Mouse (Mus musculus): ENCODE data around the gene Prss46. TPM values are rescaled to one million over a fixed set of nuclear protein-coding genes. Genes with fewer than 3 reads are reported as not detected.
A peak's percentile ranks its signal among the peaks of the same experiment; 100 is the strongest.

Prss46 gene
- polyA plus RNA-seq, 1 experiment from 2014 or later, result not detected

- Histone ChIP-seq H3K27ac (ENCODE audit: low read depth, low read length) (no peak overlapping the region), H3K4me3 (ENCODE audit: low read depth, low read length) (no peak overlapping the region), H3K9me3 (ENCODE audit: control insufficient read depth, low read length) (no peaks in the 10 kb centered on the region), H3K9ac (ENCODE audit: low read depth, low read length) (no peak overlapping the region), H3K36me3 (ENCODE audit: control insufficient read depth, insufficient read depth, low read length) (no peaks in the 10 kb centered on the region), H3K4me2 (peak overlapping the region; percentile 1; the same call in 1 of the 2 replicates), H3K27me3 (replicated peaks; ENCODE audit: control insufficient read depth, insufficient read depth, low read length) (no peaks in the 10 kb centered on the region), H3K4me1 (replicated peaks; ENCODE audit: control insufficient read depth, insufficient read depth, low read length) (peaks cover 6% of the 10 kb centered on the region)
- ATAC-seq (replicated peaks; ENCODE audit: low FRiP score) (no peak; the same call in 1 of the 2 replicates), DNase-seq (ENCODE audit: low spot score) (no peak)
- WGBS, result 6% methylated on average over 6 of the region's 6 CpGs
These were observed 52.3 kb downstream of the Prss46 start for GRCm38 (mm10) chr9:110896595-110896994.

- Histone ChIP-seq H3K27ac (ENCODE audit: low read depth, low read length) (no peak overlapping the region), H3K4me3 (ENCODE audit: low read depth, low read length) (no peak overlapping the region), H3K4me2 (no peak overlapping the region), H3K9ac (ENCODE audit: low read depth, low read length) (no peak overlapping the region), H3K27me3 (replicated peaks; ENCODE audit: control insufficient read depth, insufficient read depth, low read length) (no peaks in the 10 kb centered on the region), H3K9me3 (ENCODE audit: control insufficient read depth, low read length) (no peaks in the 10 kb centered on the region), H3K36me3 (ENCODE audit: control insufficient read depth, insufficient read depth, low read length) (no peaks in the 10 kb centered on the region), H3K4me1 (replicated peaks; ENCODE audit: control insufficient read depth, insufficient read depth, low read length) (peaks cover 6% of the 10 kb centered on the region)
- 66% methylated on average over 10 of the region's 10 CpGs for WGBS
- no peak for ATAC-seq (replicated peaks; ENCODE audit: low FRiP score)
- no peak for DNase-seq (ENCODE audit: low spot score)
These were observed 55.2 kb downstream of the Prss46 start for GRCm38 (mm10) chr9:110899451-110900008.

- Histone ChIP-seq H3K27me3 (replicated peaks; ENCODE audit: control insufficient read depth, insufficient read depth, low read length) (no peaks in the 10 kb centered on the region), H3K4me1 (replicated peaks; ENCODE audit: control insufficient read depth, insufficient read depth, low read length) (peaks cover 4% of the 10 kb centered on the region), H3K36me3 (ENCODE audit: control insufficient read depth, insufficient read depth, low read length) (no peaks in the 10 kb centered on the region), H3K9ac (ENCODE audit: low read depth, low read length) (no peak overlapping the region), H3K27ac (ENCODE audit: low read depth, low read length) (no peak overlapping the region), H3K9me3 (ENCODE audit: control insufficient read depth, low read length) (no peaks in the 10 kb centered on the region), H3K4me2 (no peak overlapping the region), H3K4me3 (ENCODE audit: low read depth, low read length) (no peak overlapping the region)
- ATAC-seq (replicated peaks; ENCODE audit: low FRiP score), result no peak
- WGBS, result 83% methylated on average over 6 of the region's 6 CpGs
- no peak for DNase-seq (ENCODE audit: low spot score)
These were observed 56.9 kb downstream of the Prss46 start for GRCm38 (mm10) chr9:110901204-110901603.

- Histone ChIP-seq H3K4me2 (no peak overlapping the region), H3K4me1 (replicated peaks; ENCODE audit: control insufficient read depth, insufficient read depth, low read length) (no peaks in the 10 kb centered on the region), H3K9me3 (ENCODE audit: control insufficient read depth, low read length) (no peaks in the 10 kb centered on the region), H3K36me3 (ENCODE audit: control insufficient read depth, insufficient read depth, low read length) (no peaks in the 10 kb centered on the region), H3K27ac (ENCODE audit: low read depth, low read length) (no peak overlapping the region), H3K4me3 (ENCODE audit: low read depth, low read length) (no peak overlapping the region), H3K9ac (ENCODE audit: low read depth, low read length) (no peak overlapping the region), H3K27me3 (replicated peaks; ENCODE audit: control insufficient read depth, insufficient read depth, low read length) (no peaks in the 10 kb centered on the region)
- WGBS, result 85% methylated on average over 4 of the region's 4 CpGs
- ATAC-seq (replicated peaks; ENCODE audit: low FRiP score), result no peak
- DNase-seq (ENCODE audit: low spot score), result no peak
These were observed 58.0 kb downstream of the Prss46 start for GRCm38 (mm10) chr9:110902271-110902670.

Other genes with a start within 250 kb of the Prss46 start
- gene Nradd, start 220.1 kb upstream of the Prss46 start, polyA plus RNA-seq (2014; fragmentation: Nextera tagmentation; extraction: Ambion mirVana), result 8.2 and 9.9 TPM in 2 replicates
- gene Nbeal2, start 190.3 kb upstream of the Prss46 start, polyA plus RNA-seq (2014; fragmentation: Nextera tagmentation; extraction: Ambion mirVana), result 8.0 TPM in 2 replicates
- 161 TPM in 2 replicates for gene Ccdc12, start 188.0 kb upstream of the Prss46 start, polyA plus RNA-seq (2014; fragmentation: Nextera tagmentation; extraction: Ambion mirVana)
- gene Myl3, start 102.6 kb upstream of the Prss46 start, polyA plus RNA-seq (2014; fragmentation: Nextera tagmentation; extraction: Ambion mirVana), result 2.1 and 6.8 TPM in 2 replicates
- gene Pth1r, start 97.4 kb upstream of the Prss46 start, polyA plus RNA-seq (2014; fragmentation: Nextera tagmentation; extraction: Ambion mirVana), result 11.0 and 11.7 TPM in 2 replicates
- gene Prss42, start 46.3 kb upstream of the Prss46 start, polyA plus RNA-seq (2014; fragmentation: Nextera tagmentation; extraction: Ambion mirVana), result not detected in 2 replicates
- not detected in 2 replicates for gene Prss44, start 30.5 kb upstream of the Prss46 start, polyA plus RNA-seq (2014; fragmentation: Nextera tagmentation; extraction: Ambion mirVana)
- not detected in 2 replicates for gene Prss43, start 17.8 kb upstream of the Prss46 start, polyA plus RNA-seq (2014; fragmentation: Nextera tagmentation; extraction: Ambion mirVana)
- not detected in 2 replicates for gene Prss45, start 9.9 kb upstream of the Prss46 start, polyA plus RNA-seq (2014; fragmentation: Nextera tagmentation; extraction: Ambion mirVana)
- gene Prss50, start 13.5 kb downstream of the Prss46 start, polyA plus RNA-seq (2014; fragmentation: Nextera tagmentation; extraction: Ambion mirVana), result 43.0 and 51.7 TPM in 2 replicates
- gene Als2cl, start 35.4 kb downstream of the Prss46 start, polyA plus RNA-seq (2014; fragmentation: Nextera tagmentation; extraction: Ambion mirVana), result 2.5 and 3.6 TPM in 2 replicates
- 0.96 and 1.5 TPM in 2 replicates for gene Tmie, start 35.6 kb downstream of the Prss46 start, polyA plus RNA-seq (2014; fragmentation: Nextera tagmentation; extraction: Ambion mirVana)
- gene Fam240a, start 72.4 kb downstream of the Prss46 start, polyA plus RNA-seq (2014; fragmentation: Nextera tagmentation; extraction: Ambion mirVana), result not detected in 2 replicates
- not detected in 2 replicates for gene Tdgf1, start 101.7 kb downstream of the Prss46 start, polyA plus RNA-seq (2014; fragmentation: Nextera tagmentation; extraction: Ambion mirVana)
- 0.14 and 0.60 TPM in 2 replicates for gene Lrrc2, start 107.0 kb downstream of the Prss46 start, polyA plus RNA-seq (2014; fragmentation: Nextera tagmentation; extraction: Ambion mirVana)
- gene Rtp3, start 146.1 kb downstream of the Prss46 start, polyA plus RNA-seq (2014; fragmentation: Nextera tagmentation; extraction: Ambion mirVana), result 11.1 and 12.5 TPM in 2 replicates
- 7.2 and 8.8 TPM in 2 replicates for gene Ltf, start 174.8 kb downstream of the Prss46 start, polyA plus RNA-seq (2014; fragmentation: Nextera tagmentation; extraction: Ambion mirVana)
- gene Ccrl2, start 213.0 kb downstream of the Prss46 start, polyA plus RNA-seq (2014; fragmentation: Nextera tagmentation; extraction: Ambion mirVana), result 4.7 and 5.2 TPM in 2 replicates

Data from liver, embryonic 11.5 days (tissue).